Mouse (Mus musculus): ENCODE results near the gene Cstf1. TPM values are rescaled to one million over a fixed set of nuclear protein-coding genes. Genes with fewer than 3 reads are reported as not detected.

Gene Cstf1
- total RNA-seq (2021): 10 to 100 TPM; 38.5 to 41.5 TPM
- long read RNA-seq, experiment 1, transcript Cstf1-201 (6 exons, 3,451 nt): major isoform, 19 of 27 reads
- long read RNA-seq, experiment 1, partial matches to known transcripts: 2 of 27 reads
- long read RNA-seq, experiment 1, other reads (novel, unspliced or antisense): 6 of 27 reads
- long read RNA-seq, experiment 2, transcript Cstf1-201 (6 exons, 3,451 nt): major isoform, 36 of 66 reads
- long read RNA-seq, experiment 2, partial matches to known transcripts: 21 of 66 reads
- long read RNA-seq, experiment 2, other reads (novel, unspliced or antisense): 9 of 66 reads

- DNase-seq (ENCODE audit: low spot score in 2 of 2): peak; percentile 80 to 90
Measured at GRCm38 (mm10) chr2:172370411-172371223, at the start of gene Cstf1, which contains the start of gene Aurka. TSS of gene Cstf1 (plus strand) at chr2:172370681. TSS of gene Aurka (minus strand) at chr2:172370535.

GRCm38 (mm10) chr2:172320878-172321277, 49.6 kb upstream of the Cstf1 start:
- DNase-seq (ENCODE audit: low spot score in 2 of 2): peak; percentile 54 to 65

GRCm38 (mm10) chr2:172328248-172328647, 42.2 kb upstream of the Cstf1 start:
- DNase-seq (ENCODE audit: low spot score in 2 of 2): no peak

- DNase-seq (ENCODE audit: low spot score in 2 of 2): peak; percentile 20 to 47
Measured at GRCm38 (mm10) chr2:172329179-172329578, 41.3 kb upstream of the Cstf1 start.

- no peak for DNase-seq (ENCODE audit: low spot score in 2 of 2)
Measured at GRCm38 (mm10) chr2:172338206-172338942, 32.1 kb upstream of the Cstf1 start.

GRCm38 (mm10) chr2:172340936-172341335, 29.5 kb upstream of the Cstf1 start:
- no peak for DNase-seq (ENCODE audit: low spot score in 2 of 2)

GRCm38 (mm10) chr2:172341606-172342005, 28.9 kb upstream of the Cstf1 start:
- no peak for DNase-seq (ENCODE audit: low spot score in 2 of 2)

GRCm38 (mm10) chr2:172343751-172344150, 26.7 kb upstream of the Cstf1 start:
- DNase-seq (ENCODE audit: low spot score in 2 of 2): no peak

- no peak for DNase-seq (ENCODE audit: low spot score in 2 of 2)
Measured at GRCm38 (mm10) chr2:172344669-172345068, 25.8 kb upstream of the Cstf1 start.

GRCm38 (mm10) chr2:172345258-172345738, 25.2 kb upstream of the Cstf1 start, which contains the start of gene Fam210b:
TSS of gene Fam210b (plus strand) at chr2:172345565.
- DNase-seq (ENCODE audit: low spot score in 2 of 2): peak; percentile 90

- peak; percentile 9 to 30 for DNase-seq (ENCODE audit: low spot score in 2 of 2)
Measured at GRCm38 (mm10) chr2:172346034-172346929, 24.2 kb upstream of the Cstf1 start.

GRCm38 (mm10) chr2:172346933-172347611, 23.4 kb upstream of the Cstf1 start:
- no peak for DNase-seq (ENCODE audit: low spot score in 2 of 2)

GRCm38 (mm10) chr2:172348297-172348950, 22.1 kb upstream of the Cstf1 start:
- no peak for DNase-seq (ENCODE audit: low spot score in 2 of 2)

- no peak for DNase-seq (ENCODE audit: low spot score in 2 of 2)
Measured at GRCm38 (mm10) chr2:172349776-172350175, 20.7 kb upstream of the Cstf1 start.

GRCm38 (mm10) chr2:172350773-172351172, 19.7 kb upstream of the Cstf1 start:
- no peak for DNase-seq (ENCODE audit: low spot score in 2 of 2)

- no peak for DNase-seq (ENCODE audit: low spot score in 2 of 2)
Measured at GRCm38 (mm10) chr2:172353218-172353617, 17.3 kb upstream of the Cstf1 start.

- no peak for DNase-seq (ENCODE audit: low spot score in 2 of 2)
Measured at GRCm38 (mm10) chr2:172354761-172355160, 15.7 kb upstream of the Cstf1 start.

- no peak for DNase-seq (ENCODE audit: low spot score in 2 of 2)
Measured at GRCm38 (mm10) chr2:172355833-172356232, 14.6 kb upstream of the Cstf1 start.

GRCm38 (mm10) chr2:172363176-172363575, 7.3 kb upstream of the Cstf1 start:
- no peak for DNase-seq (ENCODE audit: low spot score in 2 of 2)

All from adrenal gland, postnatal 4 days (tissue).